In the genomic region with DNA sequence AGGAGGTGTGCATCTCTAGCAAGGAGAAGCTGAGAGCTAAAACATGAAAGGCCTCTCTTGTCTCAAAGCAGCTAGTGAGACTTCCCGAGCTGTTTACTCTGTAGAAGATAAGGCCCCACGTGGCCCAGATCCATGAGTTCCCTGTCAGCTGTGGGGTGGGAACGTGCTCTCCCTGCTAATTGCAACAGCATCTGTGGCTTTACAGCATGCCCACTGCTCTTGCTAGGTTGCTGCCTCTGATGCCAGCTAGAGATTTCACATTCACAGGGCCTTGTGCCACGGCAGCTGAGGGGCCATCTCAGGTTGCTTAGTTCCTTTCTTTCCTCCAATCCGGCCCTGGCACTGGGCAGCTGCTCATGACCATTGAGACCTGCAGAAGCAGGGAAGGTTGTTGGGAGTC, we compare ENCODE assay signal across 10 mouse cellular contexts.
DNase-seq lines count a peak whose midpoint lies in the region; ATAC-seq and TF ChIP-seq lines count a peak whose summit lies in the region.
"Had no signal": no experiment of that assay in that cellular context is flagged by ENCODE, and none has a peak within 500 bp of the region (broad histone marks: within the 10 kb centered on the region; RNA-seq: fewer than 3 reads in every experiment).

No protein-coding gene starts in this region.

- no peak overlapping the region for H3K4me2 ChIP-seq in intestine, embryonic 14.5 days (ENCODE audit: low read length)
- no peak overlapping the region for H3K4me2 ChIP-seq in intestine, postnatal 0 days (replicated peaks; ENCODE audit: low read depth)

- peak; percentile 68 for ATAC-seq in intestine, embryonic 14.5 days (replicated peaks; ENCODE audit: low FRiP score, low TSS enrichment, low read depth)
- no peak for ATAC-seq in intestine, postnatal 0 days

- no peaks in the 10 kb centered on the region for H3K4me1 ChIP-seq in intestine, embryonic 14.5 days (replicated peaks; ENCODE audit: control insufficient read depth, insufficient read depth, low read length)
- H3K4me1 ChIP-seq in intestine, postnatal 0 days (replicated peaks; ENCODE audit: control insufficient read depth, insufficient read depth, low read length) = no peaks in the 10 kb centered on the region

- no peak for TF ChIP-seq CTCF in intestine, postnatal 0 days (IDR thresholded peaks at IDR 0.05; ENCODE audit: low read depth)

- no peaks in the 10 kb centered on the region for H3K36me3 ChIP-seq in intestine, embryonic 14.5 days (ENCODE audit: control insufficient read depth, insufficient read depth, low read length)
- no peaks in the 10 kb centered on the region for H3K36me3 ChIP-seq in intestine, postnatal 0 days (ENCODE audit: control insufficient read depth, insufficient read depth)

- intact Hi-C loops in heart, postnatal 36 days (cut with DNase I) = no loop called here

- H3K27ac ChIP-seq in intestine, embryonic 14.5 days (ENCODE audit: low read depth) = no peak overlapping the region
- no peak overlapping the region for H3K27ac ChIP-seq in intestine, postnatal 0 days (ENCODE audit: low read depth, low read length)

- DNase-seq in intestine, embryonic 14.5 days (ENCODE audit: low spot score) = no peak
- DNase-seq in frontal cortex, postnatal 10 days (ENCODE audit: low spot score in 2 of 2) = peak; percentile 50 to 75
- peak; percentile 69 to 74 for DNase-seq in layer of hippocampus, postnatal 36 days
- peak; percentile 52 for DNase-seq in right cerebral cortex, adult 18-20 months
- DNase-seq in heart, postnatal 36 days = no peak
- no peak for DNase-seq in kidney, postnatal 25 days
- DNase-seq in thymus, postnatal 36 days = no peak
- DNase-seq: adrenal gland, postnatal 14 days; kidney, postnatal 36 days had no signal

- H3K9ac ChIP-seq in intestine, embryonic 14.5 days (ENCODE audit: low read length) = no peak overlapping the region
- no peak overlapping the region for H3K9ac ChIP-seq in intestine, postnatal 0 days (ENCODE audit: low read depth, low read length)

- no peaks in the 10 kb centered on the region for H3K27me3 ChIP-seq in intestine, embryonic 14.5 days (replicated peaks; ENCODE audit: control insufficient read depth, insufficient read depth, low read length)
- H3K27me3 ChIP-seq in intestine, postnatal 0 days (replicated peaks; ENCODE audit: control insufficient read depth, insufficient read depth, low read length) = no peaks in the 10 kb centered on the region

- no peak overlapping the region for H3K4me3 ChIP-seq in intestine, embryonic 14.5 days (ENCODE audit: low read depth, low read length)
- no peak overlapping the region for H3K4me3 ChIP-seq in intestine, postnatal 0 days (ENCODE audit: low read depth, low read length)

- 22% methylated on average over 5 of the region's 5 CpGs for WGBS in intestine, embryonic 14.5 days
- WGBS in intestine, postnatal 0 days = 12% methylated on average over 5 of the region's 5 CpGs

- H3K9me3 ChIP-seq in intestine, embryonic 14.5 days (ENCODE audit: control insufficient read depth, low read length) = no peaks in the 10 kb centered on the region
- H3K9me3 ChIP-seq in intestine, postnatal 0 days (ENCODE audit: control insufficient read depth) = no peaks in the 10 kb centered on the region

Comparison
In these comparisons a context has a peak if more than half of its experiments do, and no peak if none do; other contexts are left out.
1. DNase-seq: peak in frontal cortex, postnatal 10 days (2 of 2), layer of hippocampus, postnatal 36 days (2 of 2) and right cerebral cortex, adult 18-20 months (single experiment); none in intestine, embryonic 14.5 days (single experiment), heart, postnatal 36 days (0 of 2), kidney, postnatal 25 days (0 of 2) and thymus, postnatal 36 days (0 of 2).